Mouse (Mus musculus): ENCODE measurements at regions not wholly inside any gene's neighbourhood (a gene's known extent, or its start where the extent isn't known, plus 50 kb on each side); places are given as distances from the start of the nearest gene placed in this dataset.

DNA sequence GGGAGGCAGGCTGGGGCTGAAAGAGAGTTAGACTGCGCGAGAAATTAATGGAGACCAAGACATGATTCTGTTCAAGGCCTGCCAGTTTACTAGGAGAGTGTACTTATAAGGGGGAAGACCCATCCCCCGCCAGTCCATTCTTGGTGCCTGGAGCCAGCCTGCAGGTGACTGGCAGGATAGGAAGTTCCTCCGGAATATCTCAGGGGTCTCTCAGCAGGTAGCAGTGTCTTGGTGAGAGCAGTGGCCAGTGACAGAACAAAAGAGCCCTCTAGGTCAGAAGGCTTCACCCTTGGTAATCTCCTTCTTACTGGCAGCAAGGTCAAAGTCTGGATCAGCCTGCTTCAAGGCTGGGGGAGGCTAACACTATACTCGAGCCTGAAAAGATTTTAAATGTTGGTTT lies 83.7 kb upstream of the Zfp804b start:
- Histone ChIP-seq H3K9me3 (replicated peaks) (no peaks in the 10 kb centered on the region), H3K27me3 (ENCODE audit: low read depth, poor library complexity, severe bottlenecking) (no peaks in the 10 kb centered on the region), H3K4me1 (no peaks in the 10 kb centered on the region), H3K27ac (replicated peaks) (no peak overlapping the region), H3K4me3 (no peak overlapping the region), H3K36me3 (no peaks in the 10 kb centered on the region)
- 37% methylated on average over 5 of the region's 5 CpGs for WGBS
- DNase-seq (ENCODE audit: low spot score): no peak

DNA sequence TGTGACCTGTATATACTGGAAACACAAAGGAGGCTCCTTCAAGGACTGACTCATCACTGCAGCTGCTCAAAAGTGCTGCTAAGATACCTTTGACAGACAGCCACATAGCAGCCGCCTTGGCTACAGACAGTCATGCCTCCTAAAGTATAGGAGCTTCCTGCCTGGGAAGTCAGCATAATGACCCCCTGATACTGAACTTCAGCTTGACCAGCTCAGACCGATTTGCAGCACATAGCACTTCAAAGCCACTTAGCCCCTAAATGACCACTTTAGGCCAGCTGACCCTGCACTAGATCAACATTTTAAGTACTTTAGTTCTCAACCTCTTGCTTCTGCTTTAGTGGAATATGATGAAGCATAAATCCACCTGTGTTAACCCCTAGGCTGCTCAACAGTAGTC lies 91.9 kb upstream of the Zfp804b start:
- no peaks in the 10 kb centered on the region for H3K27me3 ChIP-seq (ENCODE audit: low read depth, poor library complexity, severe bottlenecking)
- H3K9me3 ChIP-seq (replicated peaks): no peaks in the 10 kb centered on the region
- no peaks in the 10 kb centered on the region for H3K36me3 ChIP-seq
- H3K4me1 ChIP-seq: no peaks in the 10 kb centered on the region
- no peak overlapping the region for H3K27ac ChIP-seq (replicated peaks)
- H3K4me3 ChIP-seq: no peak overlapping the region
- DNase-seq (ENCODE audit: low spot score): no peak
- WGBS: 90% methylated on average over 2 of the region's 2 CpGs

- WGBS: 76% methylated on average over 2 of the region's 2 CpGs
- Histone ChIP-seq H3K4me1 (no peaks in the 10 kb centered on the region), H3K27me3 (ENCODE audit: low read depth, poor library complexity, severe bottlenecking) (no peaks in the 10 kb centered on the region), H3K36me3 (no peaks in the 10 kb centered on the region), H3K27ac (replicated peaks) (no peak overlapping the region), H3K9me3 (replicated peaks) (no peaks in the 10 kb centered on the region), H3K4me3 (no peak overlapping the region)
- DNase-seq (ENCODE audit: low spot score): no peak
These were observed 103.4 kb upstream of the Zfp804b start for GRCm38 (mm10) chr5:7448001-7448400.

GRCm38 (mm10) chr5:7454896-7455295 lies 110.3 kb upstream of the Zfp804b start:
- 94% methylated on average over 1 of the region's 1 CpGs for WGBS
- H3K4me3 ChIP-seq: no peak overlapping the region
- no peaks in the 10 kb centered on the region for H3K9me3 ChIP-seq (replicated peaks)
- no peak for DNase-seq (ENCODE audit: low spot score)
- H3K36me3 ChIP-seq: no peaks in the 10 kb centered on the region
- no peaks in the 10 kb centered on the region for H3K27me3 ChIP-seq (ENCODE audit: low read depth, poor library complexity, severe bottlenecking)
- no peak overlapping the region for H3K27ac ChIP-seq (replicated peaks)
- no peaks in the 10 kb centered on the region for H3K4me1 ChIP-seq

DNA sequence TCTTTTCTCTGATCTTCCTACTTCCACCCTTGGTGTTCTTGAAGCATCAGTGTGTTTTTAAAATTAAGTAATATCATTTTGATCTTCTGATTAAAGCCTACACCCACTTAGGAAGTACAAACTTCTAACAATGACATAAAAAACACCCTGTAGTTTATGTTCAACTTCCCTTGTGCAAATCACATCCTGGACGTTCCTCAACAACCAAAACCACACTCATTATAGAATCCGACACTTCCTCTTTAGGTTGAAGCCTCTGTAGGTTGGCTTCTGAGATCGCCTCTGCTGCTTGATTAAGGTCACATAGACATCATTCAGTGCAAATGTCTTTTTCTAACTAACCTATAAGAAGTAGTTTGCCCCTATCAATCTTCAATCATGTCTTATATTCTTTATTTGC lies 112.5 kb upstream of the Zfp804b start:
- Histone ChIP-seq H3K27me3 (ENCODE audit: low read depth, poor library complexity, severe bottlenecking) (no peaks in the 10 kb centered on the region), H3K4me3 (no peak overlapping the region), H3K4me1 (no peaks in the 10 kb centered on the region), H3K27ac (replicated peaks) (no peak overlapping the region), H3K36me3 (no peaks in the 10 kb centered on the region), H3K9me3 (replicated peaks) (no peaks in the 10 kb centered on the region)
- 86% methylated on average over 3 of the region's 3 CpGs for WGBS
- no peak for DNase-seq (ENCODE audit: low spot score)

GRCm38 (mm10) chr5:7489150-7489549 lies 144.6 kb upstream of the Zfp804b start:
- DNase-seq (ENCODE audit: low spot score): no peak
- Histone ChIP-seq H3K4me1 (no peaks in the 10 kb centered on the region), H3K4me3 (no peak overlapping the region), H3K9me3 (replicated peaks) (no peaks in the 10 kb centered on the region), H3K27me3 (ENCODE audit: low read depth, poor library complexity, severe bottlenecking) (no peaks in the 10 kb centered on the region), H3K27ac (replicated peaks) (no peak overlapping the region), H3K36me3 (no peaks in the 10 kb centered on the region)
- 75% methylated on average over 2 of the region's 2 CpGs for WGBS

- Histone ChIP-seq H3K36me3 (no peaks in the 10 kb centered on the region), H3K4me3 (no peak overlapping the region), H3K27me3 (ENCODE audit: low read depth, poor library complexity, severe bottlenecking) (no peaks in the 10 kb centered on the region), H3K27ac (replicated peaks) (no peak overlapping the region), H3K9me3 (replicated peaks) (no peaks in the 10 kb centered on the region), H3K4me1 (no peaks in the 10 kb centered on the region)
- 85% methylated on average over 3 of the region's 3 CpGs for WGBS
- no peak for DNase-seq (ENCODE audit: low spot score)
These were observed 145.0 kb upstream of the Zfp804b start for GRCm38 (mm10) chr5:7489602-7490001.

DNA sequence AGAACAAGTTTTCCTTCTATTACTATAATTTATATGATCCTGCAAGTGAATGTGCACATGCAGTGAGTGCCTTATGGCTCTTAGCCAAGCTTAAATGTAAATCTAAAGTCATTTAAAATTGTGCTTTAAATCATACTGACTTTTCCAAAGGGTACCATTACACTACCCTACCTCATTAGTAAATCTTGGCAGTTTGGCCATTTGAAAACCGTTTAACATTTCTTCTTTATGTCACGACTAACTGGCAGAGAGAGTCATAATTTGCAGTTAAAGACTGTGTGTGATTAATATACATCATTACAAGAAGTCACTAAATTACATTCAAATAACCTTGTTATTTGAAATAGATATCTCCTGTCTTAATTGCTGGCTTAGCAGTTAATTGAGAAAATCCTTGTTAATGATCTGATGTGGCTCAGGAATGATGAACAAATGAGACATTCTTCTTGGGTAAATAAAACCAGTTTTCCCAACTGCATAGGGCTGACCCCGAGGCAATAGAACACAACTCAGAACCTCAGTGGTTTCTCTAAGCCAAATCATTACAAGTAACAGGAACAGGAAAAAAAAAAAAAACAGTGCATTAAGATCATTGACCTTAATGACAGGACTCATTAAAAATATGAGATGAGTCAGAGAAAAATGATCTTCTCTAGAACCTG lies 173.1 kb upstream of the Zfp804b start:
- Histone ChIP-seq H3K27me3 (ENCODE audit: low read depth, poor library complexity, severe bottlenecking) (no peaks in the 10 kb centered on the region), H3K4me1 (no peaks in the 10 kb centered on the region), H3K27ac (replicated peaks) (no peak overlapping the region), H3K9me3 (replicated peaks) (no peaks in the 10 kb centered on the region), H3K36me3 (no peaks in the 10 kb centered on the region), H3K4me3 (no peak overlapping the region)
- DNase-seq (ENCODE audit: low spot score): no peak
- 82% methylated on average over 3 of the region's 3 CpGs for WGBS

DNA sequence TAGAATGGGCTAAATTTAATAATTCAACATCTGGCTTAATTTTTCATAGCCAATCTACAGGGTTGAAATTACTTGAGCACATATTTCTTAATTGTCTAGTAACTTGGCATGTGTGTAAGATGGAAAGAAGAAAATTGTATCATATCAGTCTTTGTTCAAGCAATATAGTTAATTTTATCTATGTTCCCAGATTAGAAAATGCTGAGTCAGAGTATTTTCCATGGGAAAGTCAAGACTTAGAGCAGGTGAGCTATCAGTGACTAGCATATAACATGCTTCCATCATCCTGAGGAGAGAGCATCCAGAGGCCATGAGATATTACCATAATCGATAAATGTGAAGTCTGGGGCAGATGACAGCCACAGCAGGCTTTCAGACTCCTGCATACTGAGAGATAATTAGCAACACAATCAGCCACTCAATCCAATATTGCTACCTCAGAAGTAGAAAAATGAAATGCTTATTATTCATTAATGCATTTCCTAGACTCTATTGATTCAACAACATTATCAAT lies 188.2 kb upstream of the Zfp804b start:
- WGBS: 97% methylated on average over 1 of the region's 1 CpGs
- no peak for DNase-seq (ENCODE audit: low spot score)
- Histone ChIP-seq H3K27me3 (ENCODE audit: low read depth, poor library complexity, severe bottlenecking) (no peaks in the 10 kb centered on the region), H3K27ac (replicated peaks) (no peak overlapping the region), H3K36me3 (no peaks in the 10 kb centered on the region), H3K4me1 (no peaks in the 10 kb centered on the region), H3K4me3 (no peak overlapping the region), H3K9me3 (replicated peaks) (no peaks in the 10 kb centered on the region)

DNA sequence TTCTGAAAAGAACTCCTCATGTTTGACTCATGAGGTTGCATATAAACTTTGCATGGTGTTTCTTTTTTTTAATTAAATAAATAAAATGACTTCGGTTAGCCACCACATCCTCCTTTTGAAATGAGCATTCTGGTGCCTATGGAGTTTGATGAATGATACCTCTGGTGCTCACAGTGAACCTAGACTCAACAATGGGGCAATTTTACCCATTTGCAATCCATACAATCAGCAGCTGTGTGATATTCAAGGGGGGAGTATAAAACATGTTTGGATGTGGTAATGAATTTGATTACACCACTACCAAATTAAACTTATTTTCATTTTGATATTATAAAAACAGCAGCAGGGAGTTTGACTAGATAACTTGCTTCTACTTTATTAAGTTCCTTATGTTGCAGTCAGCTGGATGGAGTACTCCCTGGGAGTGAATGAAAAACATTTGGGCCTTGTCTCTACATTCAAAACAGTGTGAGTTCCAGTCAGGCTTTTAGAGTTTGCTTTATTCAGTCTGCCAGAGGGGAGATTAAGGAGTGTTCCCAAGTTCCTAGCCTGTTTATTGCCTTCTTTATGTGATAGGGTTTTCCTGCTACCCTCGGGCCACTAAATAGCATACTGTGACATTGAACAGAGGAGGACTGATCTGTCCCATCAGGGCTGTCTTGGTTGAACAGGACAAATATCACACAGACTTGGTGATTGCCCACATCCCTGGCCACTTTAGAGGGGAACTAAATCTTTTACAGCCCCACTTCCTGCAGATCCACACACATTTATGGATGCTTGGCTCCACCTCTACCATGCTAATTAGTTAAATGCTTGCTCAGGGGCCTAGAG lies 195.5 kb upstream of the Zfp804b start:
- Histone ChIP-seq H3K36me3 (no peaks in the 10 kb centered on the region), H3K4me1 (no peaks in the 10 kb centered on the region), H3K4me3 (no peak overlapping the region), H3K27me3 (ENCODE audit: low read depth, poor library complexity, severe bottlenecking) (no peaks in the 10 kb centered on the region), H3K9me3 (replicated peaks) (no peaks in the 10 kb centered on the region), H3K27ac (replicated peaks) (no peak overlapping the region)
- DNase-seq (ENCODE audit: low spot score): no peak
- 72% methylated on average over 2 of the region's 2 CpGs for WGBS

DNA sequence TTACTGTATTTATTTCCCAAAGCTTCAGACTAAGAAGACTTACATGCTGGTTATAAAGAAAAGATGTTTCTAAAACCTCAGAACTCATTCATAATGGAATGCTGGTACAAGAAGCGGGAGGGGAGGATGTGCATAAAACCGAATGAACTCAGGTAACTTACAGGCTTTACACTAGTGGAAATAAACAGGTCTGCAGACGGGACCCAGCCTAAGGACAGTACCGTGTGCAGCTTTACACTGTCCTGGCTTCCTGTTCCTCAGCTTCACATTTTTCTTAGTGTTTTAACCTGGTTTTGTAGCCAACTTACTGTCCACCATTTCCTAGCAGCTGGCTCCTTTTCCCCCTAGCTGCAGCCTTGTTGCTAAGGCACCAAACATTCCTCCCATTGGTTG lies 196.1 kb upstream of the Zfp804b start:
- no peak for DNase-seq (ENCODE audit: low spot score)
- no peaks in the 10 kb centered on the region for H3K4me1 ChIP-seq
- H3K27ac ChIP-seq (replicated peaks): no peak overlapping the region
- no peak overlapping the region for H3K4me3 ChIP-seq
- no peaks in the 10 kb centered on the region for H3K27me3 ChIP-seq (ENCODE audit: low read depth, poor library complexity, severe bottlenecking)
- no peaks in the 10 kb centered on the region for H3K36me3 ChIP-seq
- H3K9me3 ChIP-seq (replicated peaks): no peaks in the 10 kb centered on the region
- 87% methylated on average over 4 of the region's 4 CpGs for WGBS

DNA sequence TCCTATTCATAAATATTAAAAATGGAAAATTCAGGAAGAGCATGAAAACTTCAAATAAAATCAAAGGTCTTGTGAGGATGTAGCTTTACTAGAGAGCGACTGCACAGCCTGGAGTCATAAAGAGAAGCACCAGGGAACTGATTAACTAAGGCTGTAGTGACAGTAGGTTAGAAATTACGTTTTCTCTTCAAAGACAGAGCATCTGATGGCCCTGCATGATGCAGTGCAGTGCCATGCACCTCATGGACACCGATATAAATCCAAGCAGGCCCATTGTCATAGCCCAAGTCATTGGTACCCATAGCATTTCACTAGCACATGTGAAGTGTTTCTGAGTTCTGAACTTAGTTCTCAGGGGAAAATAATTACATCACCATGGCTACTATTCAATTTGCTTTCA lies 199.3 kb upstream of the Zfp804b start:
- Histone ChIP-seq H3K9me3 (replicated peaks) (no peaks in the 10 kb centered on the region), H3K27me3 (ENCODE audit: low read depth, poor library complexity, severe bottlenecking) (no peaks in the 10 kb centered on the region), H3K36me3 (no peaks in the 10 kb centered on the region), H3K27ac (replicated peaks) (no peak overlapping the region), H3K4me3 (no peak overlapping the region), H3K4me1 (no peaks in the 10 kb centered on the region)
- WGBS: 76% methylated on average over 3 of the region's 3 CpGs
- no peak for DNase-seq (ENCODE audit: low spot score)

GRCm38 (mm10) chr5:7580413-7580812 lies 235.9 kb upstream of the Zfp804b start:
- Histone ChIP-seq H3K4me1 (no peaks in the 10 kb centered on the region), H3K9me3 (replicated peaks) (no peaks in the 10 kb centered on the region), H3K27ac (replicated peaks) (no peak overlapping the region), H3K36me3 (no peaks in the 10 kb centered on the region), H3K4me3 (no peak overlapping the region), H3K27me3 (ENCODE audit: low read depth, poor library complexity, severe bottlenecking) (no peaks in the 10 kb centered on the region)
- 65% methylated on average over 2 of the region's 2 CpGs for WGBS
- DNase-seq (ENCODE audit: low spot score): no peak

Measured in midbrain, embryonic 10.5 days (tissue).